Mouse (Mus musculus): ENCODE results near the gene Iqsec1. TPM values are rescaled to one million over a fixed set of nuclear protein-coding genes. Genes with fewer than 3 reads are reported as not detected.

The Iqsec1 gene
- total and polyA plus RNA-seq, 2 experiments from 2014 or later: 34.5 to 149 TPM

- WGBS: 33% methylated on average over 1 of the region's 1 CpGs
- Histone ChIP-seq H3K4me1 (ENCODE audit: insufficient read depth, low read length) (no peaks in the 10 kb centered on the region), H3K36me3 (ENCODE audit: insufficient read depth, low read length) (no peaks in the 10 kb centered on the region), H3K9ac (replicated peaks; ENCODE audit: low read length, poor library complexity, severe bottlenecking) (no peak overlapping the region), H3K4me3 (ENCODE audit: low read depth, low read length) (no peak overlapping the region), H3K4me2 (ENCODE audit: low read depth, low read length, poor library complexity, severe bottlenecking) (no peak overlapping the region), H3K27ac (ENCODE audit: low read depth, low read length) (no peak overlapping the region), H3K9me3 (ENCODE audit: low read length) (no peaks in the 10 kb centered on the region), H3K27me3 (ENCODE audit: insufficient read depth, low read length) (no peaks in the 10 kb centered on the region)
- no peak for DNase-seq (ENCODE audit: low spot score)
- no peak for ATAC-seq (ENCODE audit: low FRiP score)
- no peak for TF ChIP-seq CTCF (IDR thresholded peaks at IDR 0.05)
Measured at GRCm38 (mm10) chr6:90898107-90898506, 90.4 kb downstream of the Iqsec1 start.

GRCm38 (mm10) chr6:90892401-90892800, 96.1 kb downstream of the Iqsec1 start:
- H3K4me3 ChIP-seq (ENCODE audit: low read depth, low read length): no peak overlapping the region
- WGBS: 90% methylated on average over 1 of the region's 1 CpGs
- H3K27me3 ChIP-seq (ENCODE audit: insufficient read depth, low read length): no peaks in the 10 kb centered on the region
- H3K9me3 ChIP-seq (ENCODE audit: low read length): no peaks in the 10 kb centered on the region
- no peak for ATAC-seq (ENCODE audit: low FRiP score)
- no peak for TF ChIP-seq CTCF (IDR thresholded peaks at IDR 0.05)
- no peak overlapping the region for H3K9ac ChIP-seq (replicated peaks; ENCODE audit: low read length, poor library complexity, severe bottlenecking)
- DNase-seq (ENCODE audit: low spot score): no peak
- no peak overlapping the region for H3K4me2 ChIP-seq (ENCODE audit: low read depth, low read length, poor library complexity, severe bottlenecking)
- no peak overlapping the region for H3K27ac ChIP-seq (ENCODE audit: low read depth, low read length)
- no peaks in the 10 kb centered on the region for H3K4me1 ChIP-seq (ENCODE audit: insufficient read depth, low read length)
- H3K36me3 ChIP-seq (ENCODE audit: insufficient read depth, low read length): no peaks in the 10 kb centered on the region

GRCm38 (mm10) chr6:90889356-90890285, 98.9 kb downstream of the Iqsec1 start:
- no peak overlapping the region for H3K27ac ChIP-seq (ENCODE audit: low read depth, low read length)
- TF ChIP-seq CTCF (IDR thresholded peaks at IDR 0.05): no peak
- WGBS: 79% methylated on average over 7 of the region's 7 CpGs
- H3K4me2 ChIP-seq (ENCODE audit: low read depth, low read length, poor library complexity, severe bottlenecking): no peak overlapping the region
- no peaks in the 10 kb centered on the region for H3K9me3 ChIP-seq (ENCODE audit: low read length)
- ATAC-seq (ENCODE audit: low FRiP score): no peak
- H3K4me3 ChIP-seq (ENCODE audit: low read depth, low read length): no peak overlapping the region
- H3K36me3 ChIP-seq (ENCODE audit: insufficient read depth, low read length): no peaks in the 10 kb centered on the region
- H3K27me3 ChIP-seq (ENCODE audit: insufficient read depth, low read length): no peaks in the 10 kb centered on the region
- peak; percentile 32 for DNase-seq (ENCODE audit: low spot score)
- H3K4me1 ChIP-seq (ENCODE audit: insufficient read depth, low read length): no peaks in the 10 kb centered on the region
- H3K9ac ChIP-seq (replicated peaks; ENCODE audit: low read length, poor library complexity, severe bottlenecking): no peak overlapping the region

- no peak for TF ChIP-seq CTCF (IDR thresholded peaks at IDR 0.05)
- H3K4me1 ChIP-seq (ENCODE audit: insufficient read depth, low read length): no peaks in the 10 kb centered on the region
- WGBS: 61% methylated on average over 5 of the region's 5 CpGs
- H3K4me3 ChIP-seq (ENCODE audit: low read depth, low read length): no peak overlapping the region
- no peaks in the 10 kb centered on the region for H3K27me3 ChIP-seq (ENCODE audit: insufficient read depth, low read length)
- ATAC-seq (ENCODE audit: low FRiP score): no peak
- H3K9ac ChIP-seq (replicated peaks; ENCODE audit: low read length, poor library complexity, severe bottlenecking): no peak overlapping the region
- H3K9me3 ChIP-seq (ENCODE audit: low read length): no peaks in the 10 kb centered on the region
- H3K36me3 ChIP-seq (ENCODE audit: insufficient read depth, low read length): no peaks in the 10 kb centered on the region
- no peak overlapping the region for H3K27ac ChIP-seq (ENCODE audit: low read depth, low read length)
- H3K4me2 ChIP-seq (ENCODE audit: low read depth, low read length, poor library complexity, severe bottlenecking): no peak overlapping the region
- no peak for DNase-seq (ENCODE audit: low spot score)
Measured at GRCm38 (mm10) chr6:90887024-90887775, 101.3 kb downstream of the Iqsec1 start.

GRCm38 (mm10) chr6:90885626-90886025, 102.9 kb downstream of the Iqsec1 start:
- no peaks in the 10 kb centered on the region for H3K9me3 ChIP-seq (ENCODE audit: low read length)
- no peak overlapping the region for H3K9ac ChIP-seq (replicated peaks; ENCODE audit: low read length, poor library complexity, severe bottlenecking)
- H3K4me1 ChIP-seq (ENCODE audit: insufficient read depth, low read length): no peaks in the 10 kb centered on the region
- H3K4me2 ChIP-seq (ENCODE audit: low read depth, low read length, poor library complexity, severe bottlenecking): no peak overlapping the region
- H3K27ac ChIP-seq (ENCODE audit: low read depth, low read length): no peak overlapping the region
- no peaks in the 10 kb centered on the region for H3K36me3 ChIP-seq (ENCODE audit: insufficient read depth, low read length)
- TF ChIP-seq CTCF (IDR thresholded peaks at IDR 0.05): no peak
- DNase-seq (ENCODE audit: low spot score) (no peak), ATAC-seq (ENCODE audit: low FRiP score) (no peak)
- WGBS: 92% methylated on average over 1 of the region's 1 CpGs
- H3K27me3 ChIP-seq (ENCODE audit: insufficient read depth, low read length): no peaks in the 10 kb centered on the region
- H3K4me3 ChIP-seq (ENCODE audit: low read depth, low read length): no peak overlapping the region

DNA sequence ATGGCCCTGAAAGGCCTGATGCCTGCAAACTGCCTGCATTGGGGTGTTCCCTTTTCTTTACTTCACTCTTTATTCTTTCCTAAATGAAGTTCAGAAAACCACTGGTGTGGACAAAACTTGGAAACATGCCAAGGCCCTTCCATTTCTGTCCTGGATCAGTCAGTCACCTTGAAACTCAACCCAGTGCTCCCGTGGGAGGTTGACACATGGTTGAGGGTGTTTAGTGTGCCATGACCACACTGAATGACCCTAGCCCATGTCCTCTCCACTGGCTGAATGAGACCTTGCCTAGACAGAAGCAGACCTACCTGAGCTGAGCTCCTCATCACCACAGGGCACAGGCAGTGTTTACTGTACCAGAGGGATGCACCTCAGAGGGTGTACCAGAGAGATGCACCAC, 103.9 kb downstream of the Iqsec1 start:
- ATAC-seq (ENCODE audit: low FRiP score) (no peak), DNase-seq (ENCODE audit: low spot score) (peak; percentile 9)
- Histone ChIP-seq H3K9me3 (ENCODE audit: low read length) (no peaks in the 10 kb centered on the region), H3K27ac (ENCODE audit: low read depth, low read length) (no peak overlapping the region), H3K4me1 (ENCODE audit: insufficient read depth, low read length) (no peaks in the 10 kb centered on the region), H3K4me2 (ENCODE audit: low read depth, low read length, poor library complexity, severe bottlenecking) (no peak overlapping the region), H3K9ac (replicated peaks; ENCODE audit: low read length, poor library complexity, severe bottlenecking) (no peak overlapping the region), H3K36me3 (ENCODE audit: insufficient read depth, low read length) (no peaks in the 10 kb centered on the region), H3K27me3 (ENCODE audit: insufficient read depth, low read length) (no peaks in the 10 kb centered on the region), H3K4me3 (ENCODE audit: low read depth, low read length) (no peak overlapping the region)
- 0 out of 2 replicates have a peak, but pooled peaks have one; percentile 5 for TF ChIP-seq CTCF (IDR thresholded peaks at IDR 0.05)
- 52% methylated on average over 1 of the region's 1 CpGs for WGBS
